Mouse (Mus musculus): ENCODE results near the gene Commd4.
A peak's percentile ranks its signal among the peaks of the same experiment; 100 is the strongest.
"Not testable (repeated sequence)": the region's sequence is repeated elsewhere in the genome, so short reads cannot be mapped to it uniquely, and the experiment has no call there.

Gene Commd4

GRCm38 (mm10) chr9:57158013-57158470 lies at the start of gene Commd4:
Commd4 (minus strand) TSS chr9:57158331.
- DNase-seq, result peak; percentile 95

DNA sequence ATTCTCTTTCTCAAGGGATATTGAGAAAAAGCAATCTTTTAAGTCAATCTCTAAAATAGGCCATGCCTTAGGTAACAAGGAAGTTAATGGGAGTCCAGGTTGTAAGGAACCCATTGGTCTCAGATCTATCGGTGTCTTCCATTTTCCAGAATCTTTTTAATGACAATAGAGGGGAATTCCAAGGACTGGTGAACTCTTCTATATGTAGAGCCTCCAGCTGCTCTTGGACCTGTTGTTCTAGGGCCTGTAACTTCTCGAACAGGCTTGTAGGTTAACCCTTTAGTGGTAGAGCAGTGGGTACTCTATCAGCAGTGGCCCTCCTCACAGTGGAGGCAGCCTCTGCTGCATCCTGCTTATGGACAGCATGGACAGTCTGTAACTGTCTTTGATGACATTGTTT lies 48.8 kb upstream of the Commd4 start:
- no peak for DNase-seq

DNA sequence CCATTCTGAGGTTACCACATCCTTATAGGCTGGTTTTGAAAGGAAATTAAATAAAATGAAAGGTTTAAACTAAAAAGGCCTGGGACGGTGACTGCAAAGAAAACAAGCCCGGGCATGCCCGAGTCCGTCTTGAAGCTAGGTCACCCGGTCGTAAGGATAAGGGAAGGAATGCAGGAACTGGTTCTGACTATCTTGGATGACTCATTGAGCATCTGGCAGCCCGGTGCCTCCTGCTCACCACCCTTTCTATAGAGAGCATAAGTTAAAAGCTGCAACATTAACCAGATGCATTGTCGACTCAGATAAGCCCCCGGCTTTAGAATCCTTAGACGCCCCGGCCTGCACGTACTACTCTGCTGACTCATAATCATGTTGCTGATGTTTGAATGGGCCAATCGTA lies 45.4 kb upstream of the Commd4 start:
- DNase-seq, result not testable (repeated sequence)

DNA sequence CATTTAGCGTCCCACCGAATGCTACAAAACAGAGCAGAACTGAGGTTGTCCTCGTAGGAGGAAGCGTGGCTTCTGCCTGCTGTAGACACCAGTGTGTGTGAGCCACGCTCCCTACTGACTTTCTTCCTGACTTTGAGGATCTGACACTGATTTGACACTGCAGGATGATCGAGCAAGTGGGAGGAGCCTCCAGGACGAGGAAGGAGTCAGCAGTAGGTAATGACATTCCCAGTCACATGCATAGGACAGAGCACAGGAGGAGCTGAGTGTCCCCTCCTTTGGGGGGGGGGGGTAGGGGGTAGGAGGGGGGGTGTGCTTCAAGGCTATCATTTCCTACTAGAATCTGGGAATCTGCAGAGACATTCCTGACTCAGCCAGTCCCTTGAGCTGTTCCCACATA lies 44.9 kb upstream of the Commd4 start:
- no peak for DNase-seq

DNA sequence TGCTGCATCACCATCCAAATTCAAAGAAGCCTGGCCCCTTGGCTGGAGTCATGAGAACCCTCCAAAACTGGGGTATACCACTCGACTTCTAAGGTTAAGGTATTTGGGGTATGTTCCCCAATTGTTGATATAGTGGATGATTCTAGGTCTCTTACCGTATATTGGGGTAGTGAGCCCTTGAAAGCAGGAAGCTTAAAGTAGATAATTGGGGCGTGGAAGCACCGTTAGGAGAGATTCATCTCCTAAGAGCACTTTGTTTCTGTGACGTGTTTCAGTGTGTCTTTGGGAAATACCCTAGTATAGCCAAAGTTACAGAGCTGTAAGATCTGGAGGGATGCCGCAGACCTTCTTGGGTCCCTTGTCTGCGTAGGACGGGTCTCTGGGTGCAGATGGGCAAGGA lies 39.3 kb upstream of the Commd4 start:
- DNase-seq, result no peak

DNA sequence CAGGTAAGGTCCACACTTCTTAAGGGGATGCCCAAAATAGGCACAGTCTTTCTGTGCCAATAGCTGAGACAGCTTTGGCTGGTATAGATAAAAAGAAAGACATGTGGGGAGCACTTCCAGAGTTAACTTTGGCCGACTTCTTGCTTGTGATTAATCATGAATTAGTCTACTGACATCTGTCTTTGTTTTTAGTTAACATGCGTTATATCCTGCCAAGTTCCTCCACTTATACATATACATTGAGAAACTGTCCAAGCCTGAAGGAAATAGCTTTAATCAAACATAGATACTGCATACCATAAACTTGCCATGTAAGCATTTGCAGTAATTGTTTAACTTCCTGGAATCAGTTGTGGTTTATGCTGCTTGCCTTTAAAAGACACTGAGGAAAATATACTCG lies 38.6 kb upstream of the Commd4 start:
- DNase-seq, result no peak

DNA sequence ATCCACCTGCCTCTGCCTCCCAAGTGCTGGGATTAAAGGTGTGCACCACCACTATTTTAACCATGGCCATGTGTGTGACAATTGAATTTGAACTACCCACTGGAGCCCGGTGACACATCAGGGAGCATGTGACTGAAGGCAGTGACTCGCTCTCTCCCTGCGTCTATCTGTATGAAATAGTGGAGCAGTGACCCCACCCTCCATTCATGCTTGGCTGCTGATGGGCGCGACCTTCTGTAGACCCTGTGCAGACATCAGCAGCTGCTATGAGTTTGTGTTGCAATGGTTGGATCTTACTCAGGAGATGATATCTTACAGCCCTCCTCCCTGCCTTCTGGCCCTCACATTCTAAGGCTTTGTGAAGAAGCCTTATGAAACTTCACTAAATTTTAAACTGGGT lies 10.3 kb upstream of the Commd4 start:
- DNase-seq, result no peak

DNA sequence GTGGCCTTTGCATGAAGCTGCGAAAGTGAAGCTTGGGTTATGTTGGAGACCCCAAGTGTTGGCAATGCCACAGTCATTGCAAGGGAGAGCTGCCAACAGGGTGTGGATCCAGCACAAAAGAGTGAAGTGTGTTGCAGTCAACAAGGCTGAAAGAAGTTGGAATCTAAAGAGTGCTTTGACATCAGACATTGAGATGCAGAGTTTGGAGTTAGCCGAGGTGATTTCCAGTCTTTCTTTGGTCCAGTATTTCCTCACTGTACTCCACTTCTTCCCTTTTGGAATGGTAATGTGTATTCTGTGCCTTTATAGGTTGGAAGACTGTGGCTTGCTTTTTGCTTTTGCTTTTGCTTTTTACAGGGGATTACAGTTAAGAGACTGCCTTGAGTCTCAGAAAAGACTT lies 8.0 kb upstream of the Commd4 start:
- DNase-seq, result no peak

DNA sequence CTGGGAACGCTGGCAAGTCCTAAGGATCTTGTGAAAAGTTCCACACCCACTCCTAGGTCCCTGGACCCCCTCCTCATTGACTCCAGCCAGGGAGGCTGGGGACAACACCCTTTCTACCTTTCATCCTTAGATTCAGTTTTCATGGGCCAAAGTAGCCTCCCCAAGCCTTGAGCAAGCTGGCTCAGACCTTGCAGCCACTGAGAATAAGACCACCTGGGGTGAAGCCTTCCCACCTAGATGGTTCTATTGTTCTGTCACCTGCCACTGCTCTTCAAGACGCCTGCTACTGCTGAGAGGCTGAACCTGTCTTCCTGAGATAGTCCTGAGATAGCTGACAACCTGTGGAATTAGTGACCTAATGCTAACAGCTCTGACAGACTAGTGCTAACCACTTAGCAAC lies 5.0 kb upstream of the Commd4 start:
- no peak for DNase-seq

DNA sequence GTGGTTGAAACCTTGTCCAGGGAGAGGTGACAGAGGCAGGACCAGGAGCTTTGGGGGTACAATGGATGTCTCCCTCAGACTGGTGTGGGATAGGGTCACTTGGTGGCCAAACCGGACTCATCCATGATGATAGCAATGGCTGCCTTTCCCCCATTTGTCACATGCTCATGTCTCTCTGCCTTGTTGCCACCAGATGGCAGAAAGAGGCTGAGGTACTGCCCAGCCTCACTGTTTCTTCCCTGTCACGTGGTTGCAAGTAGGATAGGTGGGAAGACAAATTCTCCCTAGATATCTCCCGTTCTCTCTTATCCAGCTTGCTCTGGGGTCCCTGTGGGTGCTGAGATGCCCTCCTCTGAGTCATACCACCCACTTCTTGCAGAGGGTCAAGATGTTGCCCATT lies 4.4 kb upstream of the Commd4 start:
- no peak for DNase-seq

DNA sequence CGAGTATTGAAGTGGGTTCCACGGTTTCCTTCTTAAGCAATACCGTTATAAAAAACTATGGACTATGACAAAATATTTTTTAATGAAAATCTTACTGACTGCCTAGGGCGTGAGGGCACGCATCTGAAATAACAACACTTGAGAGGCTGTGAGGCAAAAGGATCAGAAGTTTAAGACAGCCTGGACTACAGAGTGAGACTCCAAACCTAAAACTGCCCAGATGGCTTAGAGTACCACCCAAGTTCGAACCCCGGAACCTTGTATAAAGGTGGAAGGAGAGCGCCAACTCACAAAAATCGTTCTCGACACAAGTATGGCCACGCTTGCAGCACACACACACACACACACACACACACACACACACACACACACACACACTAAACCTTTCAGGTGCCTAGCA lies 375 bp upstream of the Commd4 start:
- DNase-seq, result no peak

DNA sequence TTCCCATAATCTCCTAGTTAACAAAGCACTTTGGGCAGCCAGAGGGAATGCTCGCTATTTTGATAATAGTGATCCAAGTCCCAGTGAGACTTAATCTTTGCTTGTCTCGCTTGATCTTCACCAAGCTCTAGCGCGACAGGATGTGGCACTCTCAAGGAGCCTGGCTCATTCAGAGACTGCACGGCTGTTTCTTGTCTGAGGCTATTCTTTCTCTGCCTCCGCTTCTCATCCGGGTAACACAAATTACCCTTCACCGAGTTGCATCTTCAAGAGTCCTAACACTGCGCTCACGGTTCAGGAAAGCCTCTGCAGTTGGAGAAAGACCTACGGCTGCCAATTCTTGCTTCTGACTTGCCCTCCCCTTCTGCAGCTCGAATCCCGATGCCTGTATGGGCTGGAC lies 632 bp downstream of the Commd4 start:
- no peak for DNase-seq

DNA sequence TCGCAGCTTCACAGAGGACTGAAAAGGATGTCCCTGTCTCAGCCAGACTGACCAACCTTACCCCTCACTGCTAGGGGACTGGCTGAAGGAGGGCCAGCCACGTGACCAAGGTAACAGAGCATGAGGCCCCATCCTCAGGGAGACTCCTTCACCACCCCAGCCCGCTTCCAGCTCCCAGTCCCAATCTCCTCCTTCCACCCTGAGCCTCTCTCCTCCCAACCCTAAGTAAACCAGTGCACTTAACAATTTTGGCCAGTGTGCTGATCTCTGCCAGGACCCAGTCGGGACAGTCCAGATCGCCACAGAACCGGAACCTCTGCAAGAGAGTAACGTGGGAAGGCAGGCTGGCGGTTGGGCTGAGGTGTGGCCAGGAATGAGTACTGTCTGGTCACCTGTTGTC lies 1.3 kb downstream of the Commd4 start:
- no peak for DNase-seq

GRCm38 (mm10) chr9:57156383-57156782 lies 1.7 kb downstream of the Commd4 start:
- no peak for DNase-seq

DNA sequence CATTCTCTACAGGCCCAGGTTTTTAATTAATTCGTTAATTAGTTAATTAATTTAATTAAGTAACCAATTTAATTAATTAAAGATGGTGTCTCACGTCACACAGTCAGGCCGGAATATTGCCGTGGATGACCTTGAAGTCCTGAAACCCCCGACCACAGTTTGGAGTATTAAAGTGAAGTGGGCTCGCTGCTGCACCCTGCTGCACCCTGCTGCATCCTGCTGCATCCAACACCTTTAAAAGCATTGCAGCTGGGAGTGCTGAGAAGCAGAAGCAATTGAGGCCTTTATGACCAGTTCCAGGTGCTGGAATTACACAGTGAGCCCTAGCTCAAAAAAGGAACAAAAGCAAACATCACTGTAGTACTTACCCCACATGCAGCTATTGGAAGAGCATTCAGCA lies 5.8 kb downstream of the Commd4 start:
- no peak for DNase-seq

DNA sequence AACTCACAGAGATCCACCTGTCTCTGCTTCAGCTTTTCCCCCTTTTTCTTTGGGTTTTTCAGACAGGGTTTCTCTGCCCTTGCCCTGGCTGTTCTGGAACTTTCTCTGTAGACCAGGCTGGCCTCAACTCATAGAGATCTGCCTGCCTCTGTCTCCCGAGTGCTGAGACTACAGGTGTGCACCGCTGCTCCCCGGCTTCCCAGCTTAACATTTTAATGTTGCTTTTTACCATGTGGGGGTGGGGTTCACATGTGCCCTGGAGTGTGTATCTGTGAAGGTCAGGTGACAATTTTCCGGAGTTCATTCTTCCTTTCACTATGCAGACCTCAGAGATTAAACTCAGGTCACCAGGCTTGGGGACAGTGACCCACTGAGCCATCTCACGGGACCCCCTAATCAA lies 7.9 kb downstream of the Commd4 start:
- no peak for DNase-seq

DNA sequence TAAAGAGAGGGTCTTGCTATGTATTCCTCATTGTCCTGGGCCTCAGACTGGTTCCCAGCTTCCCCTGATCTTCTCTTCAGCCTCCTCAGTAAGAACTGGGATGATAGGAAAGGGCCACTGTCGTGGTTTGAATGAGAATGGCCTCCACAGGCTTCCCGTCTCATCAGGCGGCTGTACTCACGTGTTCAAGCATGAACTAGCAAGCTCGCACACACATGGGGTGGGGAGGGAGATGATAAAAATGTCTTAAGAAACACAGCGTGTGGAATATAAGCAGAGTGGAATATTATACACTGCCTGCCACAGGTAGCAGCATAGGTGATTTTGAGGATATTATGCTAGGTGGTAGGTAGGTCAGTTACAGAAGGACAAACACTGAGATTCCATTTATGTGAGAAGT lies 9.1 kb downstream of the Commd4 start:
- no peak for DNase-seq

DNA sequence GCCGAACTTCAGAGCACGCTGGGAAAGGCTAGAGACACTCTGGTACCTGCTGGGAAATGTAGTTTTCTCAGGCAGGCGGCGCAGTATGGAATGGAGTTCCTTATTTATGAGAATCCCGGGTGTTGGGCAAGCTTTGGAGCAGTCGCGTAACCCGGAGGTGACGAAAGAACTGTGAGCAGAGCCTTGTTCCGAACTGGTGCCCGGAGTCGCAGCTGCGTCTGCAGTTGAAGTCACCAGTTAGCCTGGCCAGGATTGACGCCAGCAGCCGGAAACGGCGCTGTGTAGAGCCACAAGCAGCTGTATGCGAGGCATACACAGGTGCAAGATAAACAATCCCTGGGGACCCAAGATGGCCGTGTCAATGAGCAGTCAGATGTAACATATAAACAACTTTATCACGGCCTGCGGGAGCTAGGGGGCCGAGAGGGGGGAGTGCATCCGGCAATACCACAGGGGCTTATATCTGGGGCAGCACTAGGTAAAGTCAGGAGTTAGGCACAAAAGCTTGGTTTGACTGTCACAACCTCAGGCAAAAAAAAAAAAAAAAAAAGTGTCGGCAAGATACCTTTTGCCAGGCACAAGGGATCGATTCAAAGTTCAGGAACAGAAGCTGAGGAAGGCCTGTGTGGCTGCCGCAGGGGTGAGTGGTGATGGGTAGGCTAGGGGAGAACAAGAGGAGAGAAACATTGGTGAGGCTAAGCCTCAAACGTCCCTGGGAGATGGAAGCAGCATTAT lies 9.8 kb downstream of the Commd4 start, which contains the start of gene Neil1:
Gene Neil1 (minus strand): TSS at position 162 of the 735 bp plus-strand sequence.
- DNase-seq, result peak; percentile 75

- DNase-seq, result no peak
Measured at GRCm38 (mm10) chr9:57147205-57148143, 10.7 kb downstream of the Commd4 start.

DNA sequence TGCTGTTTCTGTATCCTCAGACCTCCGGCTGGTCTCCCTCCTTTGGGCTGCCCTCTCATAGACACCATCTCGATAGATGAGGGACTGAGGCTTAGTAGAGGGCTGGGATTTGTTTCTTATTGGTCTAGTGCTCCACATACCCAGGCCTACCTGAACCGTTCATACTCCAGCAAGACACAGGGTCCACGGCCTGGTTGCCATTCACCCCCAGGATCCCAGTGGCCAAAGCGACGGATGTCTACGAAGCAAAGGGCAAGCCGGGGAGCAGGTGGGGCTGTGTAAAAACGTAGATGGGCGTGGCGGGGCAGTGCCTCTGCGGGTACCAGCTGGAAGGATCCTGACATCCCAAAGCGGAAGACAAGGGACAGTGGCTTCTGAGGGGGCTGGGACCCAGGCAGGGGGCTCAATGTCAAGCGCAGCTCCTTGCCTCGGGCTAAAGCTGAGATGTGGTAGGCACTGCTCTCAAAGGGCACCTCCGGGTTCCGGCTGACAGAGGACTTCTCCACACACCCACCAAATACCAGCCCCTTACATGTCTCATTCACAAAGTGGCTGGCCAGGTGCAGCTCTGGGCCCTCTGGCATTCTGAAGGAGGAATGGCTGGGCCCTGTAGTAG lies 11.6 kb downstream of the Commd4 start:
- DNase-seq, result no peak

DNA sequence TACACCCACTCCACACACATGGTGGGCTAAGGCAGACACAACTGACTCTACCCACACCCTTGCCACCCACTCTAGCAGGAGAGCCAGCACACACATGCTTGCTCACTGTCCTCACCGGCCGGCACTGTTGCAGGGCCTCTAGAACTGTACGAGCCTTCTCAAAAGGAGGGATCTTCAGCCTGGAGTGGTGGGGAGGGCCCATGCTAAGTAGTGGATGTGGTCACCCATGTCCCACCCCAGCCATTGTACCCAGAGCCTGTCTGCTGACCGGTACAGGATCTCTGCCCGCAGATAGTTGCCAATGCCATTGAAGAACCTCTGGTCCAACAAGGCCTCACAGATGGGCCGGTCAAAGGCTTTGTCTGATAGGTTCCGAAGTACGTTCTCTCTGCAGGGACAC lies 13.3 kb downstream of the Commd4 start:
- DNase-seq, result no peak

- no peak for DNase-seq
Measured at GRCm38 (mm10) chr9:57143212-57143611, 14.9 kb downstream of the Commd4 start.

Data from right cerebral cortex, postnatal 14 days (tissue).